Mouse (Mus musculus): ENCODE data around the gene Ythdf1. TPM values are rescaled to one million over a fixed set of nuclear protein-coding genes. Genes with fewer than 3 reads are reported as not detected.

Gene Ythdf1
- polyA plus RNA-seq (2015; fragmentation: Nextera tagmentation; extraction: Ambion mirVana): 50.0 and 55.5 TPM in 2 replicates

DNA sequence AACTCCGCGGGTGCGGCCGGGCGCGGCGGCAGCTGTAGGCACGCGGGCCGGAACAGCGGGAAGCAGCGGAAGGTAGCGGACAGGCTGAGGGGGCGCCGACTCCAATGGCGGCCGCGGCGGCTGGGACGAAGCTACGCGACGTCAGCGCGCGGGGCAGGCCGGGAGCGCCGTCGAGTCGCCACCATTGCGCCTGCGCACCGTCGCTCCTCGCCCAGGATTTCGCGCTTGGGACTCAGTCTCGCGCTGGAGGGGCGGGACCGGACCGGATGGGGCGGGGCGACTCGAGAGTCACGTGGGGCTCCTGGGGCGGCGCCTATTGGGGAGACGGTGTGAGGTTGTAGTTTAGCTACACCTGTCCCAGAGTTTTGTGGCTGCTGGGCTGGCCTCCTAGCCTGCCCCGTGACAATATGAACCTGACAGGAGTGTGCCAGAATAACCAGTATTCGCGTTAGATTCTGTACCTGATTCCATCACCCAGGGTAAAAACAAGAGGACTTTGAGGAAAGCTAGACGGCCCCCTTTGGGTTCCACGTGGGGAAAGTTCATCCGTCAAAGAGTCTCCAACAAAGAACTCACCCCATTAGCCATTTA is at the start of gene Ythdf1:
Gene Ythdf1, minus strand, starts transcription at position 140 of the 591 bp plus-strand sequence.
- Histone ChIP-seq H3K36me3 (ENCODE audit: insufficient read depth, low read length) (peaks cover 21% of the 10 kb centered on the region), H3K4me2 (ENCODE audit: low read length) (peak within 1 kb of the TSS; percentile 62), H3K27me3 (ENCODE audit: insufficient read depth, low read length) (no peaks in the 10 kb centered on the region), H3K4me1 (replicated peaks; ENCODE audit: insufficient read depth, low read length) (peaks cover 6% of the 10 kb centered on the region), H3K4me3 (replicated peaks; ENCODE audit: low read depth, low read length) (peak within 1 kb of the TSS; percentile 100), H3K9me3 (replicated peaks; ENCODE audit: low read length) (no peaks in the 10 kb centered on the region), H3K27ac (peak within 1 kb of the TSS; percentile 82), H3K9ac (ENCODE audit: low read depth, low read length) (peak within 1 kb of the TSS; percentile 99)
- under 1% methylated on average over 56 of the region's 56 CpGs for WGBS
- DNase-seq (ENCODE audit: low spot score): peak; percentile 98
- TF ChIP-seq CTCF (IDR thresholded peaks at IDR 0.05; ENCODE audit: low read depth): no peak
- ATAC-seq (replicated peaks; ENCODE audit: low FRiP score, low read depth): peak; percentile 96

- TF ChIP-seq CTCF (IDR thresholded peaks at IDR 0.05; ENCODE audit: low read depth): no peak; the same call in none of the 2 replicates
These were observed 46.4 kb upstream of the Ythdf1 start, which contains the start of gene Arfgap1 for GRCm38 (mm10) chr2:180967010-180967763. Arfgap1 (plus strand) TSS chr2:180967225.

DNA sequence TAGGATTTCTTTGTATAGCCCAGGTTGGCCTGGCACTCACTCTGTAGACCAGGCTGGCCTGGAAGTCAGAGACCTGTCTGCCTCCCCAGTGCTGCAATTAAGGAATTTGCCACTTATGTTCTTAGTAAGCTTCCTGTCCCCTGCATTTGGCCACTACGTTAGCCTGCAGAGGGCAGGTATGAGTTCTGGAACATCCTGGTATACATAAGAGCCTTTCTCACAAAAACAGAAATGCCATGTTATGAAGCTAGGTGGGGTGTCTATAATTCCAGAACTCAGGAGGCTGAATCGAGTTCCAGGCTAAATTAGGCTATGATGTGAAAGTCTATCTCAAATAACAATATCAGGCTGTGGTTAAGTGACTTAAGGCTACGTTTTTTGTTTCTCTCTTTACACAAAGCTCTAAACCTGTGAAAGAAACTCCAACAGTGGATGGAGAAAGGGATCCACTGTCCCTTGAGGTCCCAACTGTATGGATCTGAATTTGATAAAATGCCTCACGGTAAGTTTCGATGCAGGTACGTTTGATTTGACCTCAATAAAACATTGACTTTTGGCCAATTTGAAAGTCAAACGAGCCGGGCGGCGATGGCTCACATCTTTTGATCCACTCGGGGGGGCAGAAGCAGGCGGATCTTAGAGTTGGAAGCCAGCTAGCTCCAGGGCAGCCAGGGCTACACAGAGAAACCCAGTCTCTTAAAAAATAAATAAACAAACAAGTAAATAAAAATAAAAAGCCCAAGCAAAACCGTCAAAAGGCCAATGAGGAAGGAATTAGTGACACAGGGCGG is 45.5 kb upstream of the Ythdf1 start:
- peaks cover 16% of the 10 kb centered on the region for H3K4me1 ChIP-seq (replicated peaks; ENCODE audit: insufficient read depth, low read length)
- WGBS: 6% methylated on average over 14 of the region's 14 CpGs
- H3K9ac ChIP-seq (ENCODE audit: low read depth, low read length): peak overlapping the region; percentile 85
- no peak for ATAC-seq (replicated peaks; ENCODE audit: low FRiP score, low read depth)
- peak overlapping the region; percentile 76 for H3K4me3 ChIP-seq (replicated peaks; ENCODE audit: low read depth, low read length)
- H3K36me3 ChIP-seq (ENCODE audit: insufficient read depth, low read length): peaks cover 9% of the 10 kb centered on the region; the same call in 1 of the 2 replicates
- no peaks in the 10 kb centered on the region for H3K27me3 ChIP-seq (ENCODE audit: insufficient read depth, low read length)
- H3K27ac ChIP-seq: peak overlapping the region; percentile 93
- DNase-seq (ENCODE audit: low spot score): peak; percentile 72
- TF ChIP-seq CTCF (IDR thresholded peaks at IDR 0.05; ENCODE audit: low read depth): peak; percentile 67
- peak overlapping the region; percentile 67 for H3K4me2 ChIP-seq (ENCODE audit: low read length)
- no peaks in the 10 kb centered on the region for H3K9me3 ChIP-seq (replicated peaks; ENCODE audit: low read length)

More at GRCm38 (mm10) chr2:180967010-180967763, 46.4 kb upstream of the Ythdf1 start, which contains the start of gene Arfgap1:
- Histone ChIP-seq H3K4me1 (replicated peaks; ENCODE audit: insufficient read depth, low read length) (peaks cover 16% of the 10 kb centered on the region), H3K9me3 (replicated peaks; ENCODE audit: low read length) (no peaks in the 10 kb centered on the region), H3K27ac (peak within 1 kb of the TSS; percentile 93), H3K4me2 (ENCODE audit: low read length) (peak within 1 kb of the TSS; percentile 67), H3K36me3 (ENCODE audit: insufficient read depth, low read length) (peaks cover 17% of the 10 kb centered on the region), H3K4me3 (replicated peaks; ENCODE audit: low read depth, low read length) (peak within 1 kb of the TSS; percentile 76), H3K27me3 (ENCODE audit: insufficient read depth, low read length) (no peaks in the 10 kb centered on the region), H3K9ac (ENCODE audit: low read depth, low read length) (peak within 1 kb of the TSS; percentile 85)
- WGBS: under 1% methylated on average over 57 of the region's 57 CpGs
- peak; percentile 95 for DNase-seq (ENCODE audit: low spot score)
- ATAC-seq (replicated peaks; ENCODE audit: low FRiP score, low read depth): peak; percentile 91

DNA sequence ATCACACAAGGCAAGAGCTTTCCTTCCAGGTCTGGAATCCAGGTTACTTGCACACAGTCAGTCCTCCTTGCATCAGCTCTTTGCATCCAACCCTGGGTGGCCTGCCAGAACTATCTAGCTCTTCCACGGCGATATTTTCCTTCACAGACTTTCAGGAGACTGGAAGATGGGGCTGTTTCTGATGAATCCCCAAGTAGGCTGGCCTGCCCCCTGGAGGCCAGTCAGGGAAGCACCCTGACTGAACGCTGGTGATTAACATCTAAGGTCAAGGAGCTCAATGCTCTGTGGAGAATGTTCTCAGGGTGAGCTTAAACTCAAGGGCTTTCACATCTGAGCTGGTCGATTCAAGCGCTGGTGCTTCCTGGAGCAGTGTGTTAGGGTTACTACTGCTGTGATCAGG is 43.2 kb upstream of the Ythdf1 start:
- 3% methylated on average over 5 of the region's 5 CpGs for WGBS
- no peak overlapping the region for H3K27ac ChIP-seq
- peaks cover 16% of the 10 kb centered on the region for H3K4me1 ChIP-seq (replicated peaks; ENCODE audit: insufficient read depth, low read length)
- peak; percentile 81 for DNase-seq (ENCODE audit: low spot score)
- H3K9me3 ChIP-seq (replicated peaks; ENCODE audit: low read length): no peaks in the 10 kb centered on the region
- H3K4me2 ChIP-seq (ENCODE audit: low read length): no peak overlapping the region
- H3K36me3 ChIP-seq (ENCODE audit: insufficient read depth, low read length): no peaks in the 10 kb centered on the region
- peak; percentile 94 for TF ChIP-seq CTCF (IDR thresholded peaks at IDR 0.05; ENCODE audit: low read depth)
- no peak overlapping the region for H3K9ac ChIP-seq (ENCODE audit: low read depth, low read length)
- 0 out of 2 replicates have a peak, but pooled peaks have one; percentile 26 for ATAC-seq (replicated peaks; ENCODE audit: low FRiP score, low read depth)
- H3K4me3 ChIP-seq (replicated peaks; ENCODE audit: low read depth, low read length): no peak overlapping the region
- H3K27me3 ChIP-seq (ENCODE audit: insufficient read depth, low read length): no peaks in the 10 kb centered on the region

DNA sequence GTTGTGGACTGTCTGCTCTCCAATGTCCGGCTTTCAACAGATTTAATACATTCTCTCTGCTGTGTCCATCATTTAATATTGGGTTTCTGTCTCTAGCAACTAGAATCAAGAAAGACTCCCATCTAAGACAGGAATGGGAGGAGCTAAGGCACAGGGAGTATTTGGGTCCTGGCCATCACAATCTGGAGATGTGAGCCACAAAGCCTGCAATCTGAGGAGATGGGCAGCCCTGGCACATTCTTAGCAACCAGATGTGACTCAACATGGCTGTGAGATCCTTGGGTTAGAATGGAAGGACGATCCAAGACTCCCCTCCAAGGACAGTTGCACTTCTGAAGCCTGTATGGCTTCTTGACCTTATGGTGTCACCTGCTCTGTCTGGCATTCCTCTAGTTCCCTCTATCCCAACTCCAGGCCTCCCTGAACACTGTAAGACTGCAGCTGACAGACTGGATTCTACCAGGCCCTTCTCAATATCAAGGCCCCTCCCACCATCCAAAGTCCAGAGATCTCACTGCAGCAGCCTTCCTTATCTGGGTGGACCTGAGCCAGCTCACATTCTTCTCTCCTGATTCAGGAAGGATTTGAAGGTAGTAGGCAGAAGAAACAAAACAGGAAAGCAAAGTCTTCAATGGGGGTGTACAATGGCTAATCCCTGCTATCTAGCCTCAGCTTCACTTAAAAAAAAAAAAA is 42.0 kb upstream of the Ythdf1 start:
- no peaks in the 10 kb centered on the region for H3K9me3 ChIP-seq (replicated peaks; ENCODE audit: low read length)
- no peak for DNase-seq (ENCODE audit: low spot score)
- no peak overlapping the region for H3K27ac ChIP-seq
- no peak overlapping the region for H3K9ac ChIP-seq (ENCODE audit: low read depth, low read length)
- TF ChIP-seq CTCF (IDR thresholded peaks at IDR 0.05; ENCODE audit: low read depth): no peak
- 77% methylated on average over 2 of the region's 2 CpGs for WGBS
- no peaks in the 10 kb centered on the region for H3K27me3 ChIP-seq (ENCODE audit: insufficient read depth, low read length)
- no peak for ATAC-seq (replicated peaks; ENCODE audit: low FRiP score, low read depth)
- no peak overlapping the region for H3K4me3 ChIP-seq (replicated peaks; ENCODE audit: low read depth, low read length)
- H3K4me1 ChIP-seq (replicated peaks; ENCODE audit: insufficient read depth, low read length): peaks cover 7% of the 10 kb centered on the region
- H3K36me3 ChIP-seq (ENCODE audit: insufficient read depth, low read length): no peaks in the 10 kb centered on the region
- H3K4me2 ChIP-seq (ENCODE audit: low read length): no peak overlapping the region

Measured in kidney, postnatal 0 days (tissue).